Mouse (Mus musculus) adrenal gland, adult 2 months (tissue): Measurements from ENCODE around the gene Inpp5a. TPM values are rescaled to one million over a fixed set of nuclear protein-coding genes. Genes with fewer than 3 reads are reported as not detected.

ENCODE experiments used
- DNase-seq: peaks from one replicate; pipeline ENCODE4 v3.0.0; 2021
- polyA plus RNA-seq: library from polyadenylated mRNA; depleted of rRNA; stranded (reverse); fragments of >200 nt; gene quantifications from 2 replicates; pipeline ENCODE4 v1.2.3, GENCODE M21; 2012
- total RNA-seq, 2 experiments: library from RNA; stranded (reverse); gene quantifications; 2 replicates each; pipeline ENCODE4 v1.2.3; 2021

Gene Inpp5a
- total and polyA plus RNA-seq, 3 experiments, result 46.2 to 103 (median 89.7) TPM

DNA sequence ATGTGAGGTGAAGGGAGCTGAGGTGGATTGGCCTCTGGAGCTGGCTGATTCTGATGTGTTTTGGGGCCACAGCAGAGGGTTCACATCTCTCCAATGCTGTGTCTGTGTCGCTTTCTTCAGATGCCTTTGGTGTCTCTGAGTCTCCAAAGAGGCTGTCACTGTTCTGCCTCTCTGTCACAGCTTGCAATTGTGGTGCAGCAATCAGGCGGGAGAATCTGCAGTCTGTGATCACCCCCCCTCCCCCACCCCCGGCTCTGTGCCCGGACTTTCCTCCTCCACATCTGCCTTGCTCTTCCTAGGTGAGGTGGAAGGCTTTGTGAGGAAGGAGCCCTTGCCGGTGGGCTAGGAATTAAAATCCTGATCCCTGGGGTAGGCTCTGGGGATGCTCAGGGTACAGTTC lies 52.1 kb downstream of the Inpp5a start:
- DNase-seq, result no peak

DNA sequence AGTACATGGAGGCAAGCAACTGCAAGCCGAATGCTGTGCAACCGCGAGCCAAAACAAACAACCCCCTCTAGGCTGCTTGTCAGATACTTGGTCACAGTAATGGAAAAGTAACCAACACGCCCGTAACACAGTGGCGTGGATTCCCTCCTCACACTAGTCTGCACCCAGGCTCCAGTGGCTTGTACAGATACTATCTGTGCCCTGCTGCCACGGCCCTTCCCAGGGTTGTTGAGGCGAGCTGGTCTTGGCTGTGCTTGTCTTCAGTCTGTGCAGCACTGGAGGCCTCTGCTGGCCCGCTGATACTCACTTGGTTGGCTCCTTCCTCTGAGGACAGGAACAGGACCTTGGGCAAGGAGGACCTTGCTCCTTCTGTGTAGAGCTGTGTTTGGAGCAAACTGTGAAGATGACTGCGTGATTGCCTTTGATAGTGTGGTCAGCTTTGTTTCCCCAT lies 52.9 kb downstream of the Inpp5a start:
- peak; percentile 62 for DNase-seq

DNA sequence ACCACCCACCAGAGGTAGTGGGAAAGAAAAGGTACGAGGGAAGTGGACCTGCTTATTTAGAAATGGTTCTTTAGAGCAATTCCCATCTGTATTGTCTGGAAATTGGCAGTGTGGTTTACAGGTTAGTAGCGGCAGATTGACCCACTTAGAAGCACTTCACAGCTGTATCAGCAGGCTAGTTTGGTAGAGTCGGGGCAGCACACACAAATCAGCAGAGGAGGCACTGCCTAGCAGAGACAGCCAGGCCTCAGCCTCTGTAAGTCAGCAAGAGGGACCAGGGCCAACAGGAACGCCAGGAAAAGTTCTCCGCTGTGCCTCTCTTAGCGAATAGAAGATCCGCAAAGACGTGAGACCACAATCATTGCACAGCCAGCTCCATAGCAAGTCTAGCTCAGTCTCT lies 56.7 kb downstream of the Inpp5a start:
- no peak for DNase-seq

GRCm38 (mm10) chr7:139447381-139447780 lies 58.5 kb downstream of the Inpp5a start:
- no peak for DNase-seq

- DNase-seq, result peak; percentile 77
Observed at GRCm38 (mm10) chr7:139450186-139450998, 61.5 kb downstream of the Inpp5a start.

- DNase-seq, result no peak
Observed at GRCm38 (mm10) chr7:139451711-139452110, 62.8 kb downstream of the Inpp5a start.

GRCm38 (mm10) chr7:139452199-139452598 lies 63.3 kb downstream of the Inpp5a start:
- DNase-seq, result no peak

DNA sequence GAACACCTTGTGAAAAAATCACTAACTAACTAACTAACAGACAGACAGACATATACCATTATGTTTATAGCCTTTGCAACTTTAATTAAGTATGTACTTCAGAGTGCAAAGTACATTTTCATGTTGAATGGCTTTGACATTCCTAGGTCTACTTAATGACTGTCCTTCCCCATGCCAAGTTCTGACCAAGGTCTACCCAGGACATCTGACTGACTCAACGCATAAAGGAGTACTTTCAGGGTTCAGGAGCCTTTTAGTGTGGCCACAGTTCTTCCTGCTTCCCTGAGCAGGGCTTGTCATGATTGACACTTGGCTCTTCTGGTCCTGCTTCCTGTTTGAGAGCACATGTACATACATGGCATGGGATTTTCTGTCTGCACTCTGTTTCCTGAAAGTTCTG lies 64.3 kb downstream of the Inpp5a start:
- DNase-seq, result no peak

DNA sequence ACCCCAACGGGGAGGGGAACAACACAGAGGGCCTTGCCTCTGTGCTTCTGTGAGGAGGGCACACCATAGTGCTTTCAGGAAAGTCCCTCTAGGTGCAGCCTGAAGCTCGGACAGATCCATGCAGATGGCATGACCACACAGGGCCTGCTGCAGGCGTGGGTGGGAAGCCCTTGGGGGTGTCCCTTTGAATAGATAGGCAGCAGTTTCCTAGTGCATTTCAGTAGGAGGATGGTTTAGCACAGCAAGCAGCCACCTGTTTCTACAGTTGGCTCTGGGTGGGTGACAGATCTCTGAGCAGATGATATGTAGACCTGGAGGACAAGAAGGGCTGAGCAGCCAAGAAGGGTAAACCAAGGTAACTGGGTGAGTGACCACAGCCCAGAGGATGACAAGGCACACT lies 65.4 kb downstream of the Inpp5a start:
- DNase-seq, result no peak

- DNase-seq, result no peak
Observed at GRCm38 (mm10) chr7:139456759-139457158, 67.8 kb downstream of the Inpp5a start.

DNA sequence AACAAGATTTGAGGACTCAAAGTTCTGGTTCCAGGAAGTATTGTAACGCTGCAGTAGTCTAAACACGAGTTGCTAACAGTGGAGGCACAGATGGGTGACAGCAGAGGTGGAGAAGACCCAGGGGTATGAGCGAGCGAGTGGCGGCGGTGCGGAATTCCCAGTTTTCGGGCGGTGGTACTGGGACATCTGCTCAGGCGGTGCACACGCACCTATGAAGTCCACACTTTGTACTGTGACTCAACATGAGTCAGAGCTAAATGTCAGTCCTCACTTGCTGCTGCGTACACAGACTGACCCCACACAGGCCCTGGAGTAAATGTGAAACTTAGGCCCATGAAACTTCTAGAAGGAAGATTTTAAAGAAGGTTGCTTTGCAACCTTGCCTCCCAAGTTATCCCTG lies 72.4 kb downstream of the Inpp5a start:
- no peak for DNase-seq

DNA sequence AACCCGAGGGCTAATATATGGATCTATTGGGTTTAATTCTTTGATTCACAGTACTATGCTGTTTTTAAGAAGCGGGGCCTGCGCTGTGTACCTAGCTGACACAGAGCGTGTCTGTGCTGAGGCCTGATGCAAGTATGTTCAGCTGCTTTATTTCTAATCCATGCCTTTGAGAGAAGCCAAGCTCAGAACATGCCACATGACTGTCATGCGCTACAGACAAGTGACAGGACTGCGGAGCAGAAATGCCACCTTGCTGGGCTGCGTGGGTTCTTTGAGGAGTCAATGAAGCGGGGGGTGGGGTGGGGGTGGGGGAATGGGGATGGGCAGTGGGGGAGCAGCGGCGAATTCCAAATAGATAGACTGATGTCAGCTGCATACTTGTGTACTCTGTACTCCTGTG lies 73.2 kb downstream of the Inpp5a start:
- no peak for DNase-seq

DNA sequence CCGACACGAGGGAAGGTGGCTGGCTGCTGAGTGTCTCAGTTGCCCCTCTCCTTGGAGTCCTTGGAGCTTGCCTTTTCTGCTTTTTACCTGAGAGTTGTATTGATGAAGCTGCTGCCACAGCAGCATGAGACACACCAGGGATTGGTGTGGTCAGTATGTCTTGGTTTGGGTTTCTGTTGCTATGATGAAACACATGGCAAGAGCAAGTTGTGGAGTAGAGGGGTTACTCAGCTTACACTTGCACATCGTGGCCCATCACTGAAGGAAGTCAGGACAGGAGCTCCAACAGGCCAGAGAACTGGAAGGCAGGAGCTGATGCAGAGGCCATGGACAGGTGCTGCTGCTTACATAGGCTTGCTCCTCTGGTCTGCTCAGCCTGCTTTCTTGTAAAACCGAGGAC lies 76.6 kb downstream of the Inpp5a start:
- DNase-seq, result no peak

- peak; percentile 62 for DNase-seq
Observed at GRCm38 (mm10) chr7:139466484-139467176, 77.7 kb downstream of the Inpp5a start.

DNA sequence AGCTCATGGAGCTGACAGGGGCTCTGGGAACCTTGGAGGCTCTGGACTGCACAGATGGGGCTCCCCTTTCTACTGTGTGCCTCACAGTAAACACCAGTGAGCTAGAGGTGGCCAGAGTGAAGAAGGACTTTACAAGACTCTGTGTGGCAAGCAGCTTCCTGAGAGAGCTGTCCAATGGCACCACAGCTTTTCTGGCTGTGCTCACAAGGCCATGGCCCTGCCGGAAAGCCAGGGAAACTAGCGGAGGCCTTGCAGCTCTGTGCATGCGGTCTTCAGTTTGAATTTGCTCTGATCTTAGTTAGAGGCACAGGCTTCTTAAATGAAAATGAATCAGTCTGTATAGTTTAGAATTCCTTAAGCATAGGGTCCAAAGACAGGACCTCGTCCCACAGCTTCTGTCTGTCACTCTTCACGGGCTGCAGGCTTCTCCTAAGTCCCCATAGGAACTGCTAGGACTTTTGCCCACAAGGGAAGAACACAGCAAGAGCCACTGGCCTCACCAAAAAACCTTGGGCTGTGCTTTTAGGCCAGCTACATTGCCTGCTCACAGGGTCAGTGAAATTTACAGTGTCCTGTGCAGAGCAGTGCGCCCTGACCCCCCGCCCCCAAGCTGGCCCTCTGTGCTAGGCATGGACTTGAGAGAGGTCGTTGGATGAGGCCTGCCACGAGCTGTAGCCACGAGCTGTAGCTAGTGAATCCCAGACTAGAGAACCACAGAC lies 78.4 kb downstream of the Inpp5a start:
- peak; percentile 82 for DNase-seq

DNA sequence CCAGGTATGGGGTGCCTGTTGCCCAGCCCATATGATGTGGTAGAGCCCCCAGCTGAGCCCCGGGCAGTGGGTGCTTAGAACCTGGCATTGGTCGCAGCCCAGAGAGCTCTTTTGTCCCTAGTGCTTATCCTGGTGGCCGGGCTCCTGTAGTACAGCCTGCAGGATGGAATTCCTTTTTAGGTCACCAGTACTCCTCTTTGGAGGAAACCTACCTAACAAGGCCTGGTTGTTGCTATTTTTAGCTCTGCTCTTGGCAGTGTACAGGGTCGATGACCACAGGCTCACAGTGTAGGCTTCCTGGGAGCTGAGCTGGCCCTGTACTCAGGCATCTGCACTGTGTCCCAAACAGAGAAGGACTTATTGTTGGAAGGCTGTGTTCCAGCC lies 79.0 kb downstream of the Inpp5a start:
- peak; percentile 77 for DNase-seq

GRCm38 (mm10) chr7:139468440-139468839 lies 79.5 kb downstream of the Inpp5a start:
- DNase-seq, result no peak

GRCm38 (mm10) chr7:139469457-139469856 lies 80.5 kb downstream of the Inpp5a start:
- DNase-seq, result peak; percentile 45

DNA sequence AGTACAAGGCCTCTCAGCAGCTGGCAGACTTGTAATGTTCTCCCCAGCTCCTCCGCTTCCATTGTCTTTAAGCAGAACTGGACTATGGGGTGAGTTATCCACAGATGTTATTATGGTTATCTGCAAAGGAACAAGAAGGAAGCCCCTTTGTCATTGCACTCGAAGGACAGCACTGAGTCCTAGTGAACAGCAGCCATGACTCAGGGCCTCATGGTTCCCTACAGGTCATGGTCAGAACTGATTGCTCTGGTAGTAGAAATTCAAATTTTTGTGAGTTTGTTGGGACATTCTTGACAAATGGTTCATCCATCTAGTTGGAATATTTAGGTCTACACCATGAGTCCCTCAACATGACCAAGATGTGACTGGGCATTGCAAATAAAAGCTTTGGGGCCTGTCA lies 81.6 kb downstream of the Inpp5a start:
- peak; percentile 73 for DNase-seq

GRCm38 (mm10) chr7:139472052-139472451 lies 83.1 kb downstream of the Inpp5a start:
- DNase-seq, result no peak

DNA sequence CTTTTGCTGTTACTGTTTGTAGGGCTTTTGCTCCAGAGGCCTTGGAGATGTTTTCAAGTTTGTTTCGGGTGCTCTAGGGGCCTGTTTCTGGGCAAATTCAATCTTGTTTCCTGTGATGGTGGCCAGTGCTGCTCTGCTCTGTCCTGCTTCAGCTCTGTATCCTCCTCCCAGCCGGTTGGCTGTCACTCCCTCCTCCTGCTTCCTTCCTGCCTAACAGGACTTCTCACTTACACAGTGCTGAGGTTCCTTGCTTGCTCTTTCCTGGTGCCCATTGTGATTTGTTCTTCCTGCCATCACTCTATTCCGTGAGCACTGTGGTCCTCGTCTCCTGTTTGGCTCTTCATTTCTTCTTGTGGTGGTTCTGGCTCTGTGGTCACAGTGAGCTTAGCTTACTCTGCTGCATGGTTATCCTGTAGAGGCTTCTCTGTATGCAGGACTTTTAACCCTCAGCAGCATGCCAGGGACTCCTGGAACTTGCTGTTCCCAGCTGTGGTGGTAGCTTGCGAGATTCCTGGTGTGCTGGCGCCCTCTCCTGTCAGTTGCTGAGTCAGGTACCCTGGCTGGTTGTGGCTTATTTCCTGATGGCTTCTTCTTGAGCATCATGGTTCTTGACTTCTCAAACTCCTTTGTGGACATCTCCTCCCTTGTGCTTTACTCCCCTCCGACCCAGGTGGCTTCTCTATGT lies 84.1 kb downstream of the Inpp5a start:
- peak; percentile 88 for DNase-seq

- DNase-seq, result peak; percentile 36
Observed at GRCm38 (mm10) chr7:139475896-139476295, 87.0 kb downstream of the Inpp5a start.
